Mouse (Mus musculus): Measurements from ENCODE around the gene Fads2. TPM values are rescaled to one million over a fixed set of nuclear protein-coding genes. Genes with fewer than 3 reads are reported as not detected.
A peak's percentile ranks its signal among the peaks of the same experiment; 100 is the strongest.
"Not testable (repeated sequence)": the region's sequence is repeated elsewhere in the genome, so short reads cannot be mapped to it uniquely, and the experiment has no call there.

The Fads2 gene
- 133 and 135 TPM in 2 replicates for polyA plus RNA-seq (2016; fragmentation: Nextera tagmentation; extraction: Ambion mirVana)

- WGBS: under 1% methylated on average over 56 of the region's 57 CpGs
- Histone ChIP-seq H3K27me3 (replicated peaks) (no peaks in the 10 kb centered on the region), H3K4me3 (peak within 1 kb of the TSS; percentile 76), H3K4me1 (peaks cover 40% of the 10 kb centered on the region), H3K27ac (peak within 1 kb of the TSS; percentile 91), H3K4me2 (replicated peaks) (peak within 1 kb of the TSS; percentile 79), H3K9ac (peak within 1 kb of the TSS; percentile 87), H3K9me3 (no peaks in the 10 kb centered on the region), H3K36me3 (peaks cover 5% of the 10 kb centered on the region)
- peak; percentile 96 for ATAC-seq (ENCODE audit: low FRiP score, low read depth)
Measured at GRCm38 (mm10) chr19:10101341-10102053, at the start of gene Fads2. Gene Fads2 (minus strand): TSS chr19:10101746.

- WGBS: 70% methylated on average over 3 of the region's 3 CpGs
- no peak overlapping the region for H3K9ac ChIP-seq
- no peaks in the 10 kb centered on the region for H3K27me3 ChIP-seq (replicated peaks)
- H3K4me3 ChIP-seq: no peak overlapping the region
- H3K4me2 ChIP-seq (replicated peaks): no peak overlapping the region
- no peak for ATAC-seq (ENCODE audit: low FRiP score, low read depth)
- no peaks in the 10 kb centered on the region for H3K4me1 ChIP-seq
- H3K9me3 ChIP-seq: no peaks in the 10 kb centered on the region
- H3K36me3 ChIP-seq: no peaks in the 10 kb centered on the region
- no peak overlapping the region for H3K27ac ChIP-seq
Measured at GRCm38 (mm10) chr19:10149189-10149588, 47.6 kb upstream of the Fads2 start.

GRCm38 (mm10) chr19:10148555-10148954 lies 47.0 kb upstream of the Fads2 start:
- Histone ChIP-seq H3K9me3 (no peaks in the 10 kb centered on the region), H3K4me1 (no peaks in the 10 kb centered on the region), H3K27me3 (replicated peaks) (no peaks in the 10 kb centered on the region), H3K9ac (no peak overlapping the region), H3K27ac (no peak overlapping the region), H3K4me3 (no peak overlapping the region), H3K36me3 (no peaks in the 10 kb centered on the region), H3K4me2 (replicated peaks) (no peak overlapping the region)
- WGBS: 84% methylated on average over 6 of the region's 6 CpGs
- no peak for ATAC-seq (ENCODE audit: low FRiP score, low read depth)

GRCm38 (mm10) chr19:10144464-10144863 lies 42.9 kb upstream of the Fads2 start:
- Histone ChIP-seq H3K27ac (no peak overlapping the region), H3K27me3 (replicated peaks) (no peaks in the 10 kb centered on the region), H3K4me3 (no peak overlapping the region), H3K9me3 (no peaks in the 10 kb centered on the region), H3K36me3 (no peaks in the 10 kb centered on the region), H3K4me1 (no peaks in the 10 kb centered on the region), H3K9ac (no peak overlapping the region), H3K4me2 (replicated peaks) (no peak overlapping the region)
- ATAC-seq (ENCODE audit: low FRiP score, low read depth): no peak
- 76% methylated on average over 4 of the region's 4 CpGs for WGBS

GRCm38 (mm10) chr19:10143667-10144066 lies 42.1 kb upstream of the Fads2 start:
- no peaks in the 10 kb centered on the region for H3K27me3 ChIP-seq (replicated peaks)
- H3K4me1 ChIP-seq: no peaks in the 10 kb centered on the region
- no peak overlapping the region for H3K4me2 ChIP-seq (replicated peaks)
- no peaks in the 10 kb centered on the region for H3K36me3 ChIP-seq
- peak; percentile 58; the same call in 1 of the 2 replicates for ATAC-seq (ENCODE audit: low FRiP score, low read depth)
- no peak overlapping the region for H3K9ac ChIP-seq
- no peak overlapping the region for H3K4me3 ChIP-seq
- WGBS: 22% methylated on average over 2 of the region's 2 CpGs
- no peaks in the 10 kb centered on the region for H3K9me3 ChIP-seq
- H3K27ac ChIP-seq: no peak overlapping the region

- WGBS: 87% methylated on average over 6 of the region's 6 CpGs
- no peak overlapping the region for H3K4me2 ChIP-seq (replicated peaks)
- H3K27me3 ChIP-seq (replicated peaks): no peaks in the 10 kb centered on the region
- H3K9ac ChIP-seq: no peak overlapping the region
- H3K4me1 ChIP-seq: no peaks in the 10 kb centered on the region
- H3K9me3 ChIP-seq: no peaks in the 10 kb centered on the region
- H3K27ac ChIP-seq: no peak overlapping the region
- no peaks in the 10 kb centered on the region for H3K36me3 ChIP-seq
- H3K4me3 ChIP-seq: no peak overlapping the region
- no peak for ATAC-seq (ENCODE audit: low FRiP score, low read depth)
Measured at GRCm38 (mm10) chr19:10139736-10140135, 38.2 kb upstream of the Fads2 start.

GRCm38 (mm10) chr19:10137423-10137822 lies 35.9 kb upstream of the Fads2 start:
- Histone ChIP-seq H3K4me2 (replicated peaks) (no peak overlapping the region), H3K27ac (no peak overlapping the region), H3K9ac (no peak overlapping the region), H3K9me3 (no peaks in the 10 kb centered on the region), H3K4me1 (no peaks in the 10 kb centered on the region), H3K4me3 (no peak overlapping the region), H3K36me3 (no peaks in the 10 kb centered on the region), H3K27me3 (replicated peaks) (no peaks in the 10 kb centered on the region)
- WGBS: 79% methylated on average over 5 of the region's 5 CpGs
- no peak for ATAC-seq (ENCODE audit: low FRiP score, low read depth)

GRCm38 (mm10) chr19:10134692-10135091 lies 33.1 kb upstream of the Fads2 start:
- no peak overlapping the region for H3K27ac ChIP-seq
- WGBS: 68% methylated on average over 2 of the region's 2 CpGs
- no peaks in the 10 kb centered on the region for H3K36me3 ChIP-seq

GRCm38 (mm10) chr19:10129547-10129946 lies 28.0 kb upstream of the Fads2 start:
- H3K4me1 ChIP-seq; H3K4me2 ChIP-seq (replicated peaks); H3K36me3 ChIP-seq; H3K9ac ChIP-seq; H3K4me3 ChIP-seq; H3K9me3 ChIP-seq; ATAC-seq (ENCODE audit: low FRiP score, low read depth); H3K27ac ChIP-seq; H3K27me3 ChIP-seq (replicated peaks): not testable (repeated sequence)
- WGBS: 76% methylated on average over 7 of the region's 7 CpGs

More at GRCm38 (mm10) chr19:10134692-10135091, 33.1 kb upstream of the Fads2 start:
- H3K4me2 ChIP-seq (replicated peaks): no peak overlapping the region
- H3K9ac ChIP-seq: no peak overlapping the region
- no peaks in the 10 kb centered on the region for H3K9me3 ChIP-seq
- H3K4me3 ChIP-seq: no peak overlapping the region
- H3K4me1 ChIP-seq: no peaks in the 10 kb centered on the region
- H3K27me3 ChIP-seq (replicated peaks): no peaks in the 10 kb centered on the region
- ATAC-seq (ENCODE audit: low FRiP score, low read depth): no peak

- H3K36me3 ChIP-seq: no peaks in the 10 kb centered on the region
- H3K4me1 ChIP-seq: no peaks in the 10 kb centered on the region
- no peak overlapping the region for H3K27ac ChIP-seq
- ATAC-seq (ENCODE audit: low FRiP score, low read depth): no peak
- H3K9me3 ChIP-seq: no peaks in the 10 kb centered on the region
- H3K9ac ChIP-seq: no peak overlapping the region
- no peak overlapping the region for H3K4me3 ChIP-seq
- 56% methylated on average over 5 of the region's 5 CpGs for WGBS
- H3K27me3 ChIP-seq (replicated peaks): no peaks in the 10 kb centered on the region
- H3K4me2 ChIP-seq (replicated peaks): no peak overlapping the region
Measured at GRCm38 (mm10) chr19:10126479-10127250, 25.1 kb upstream of the Fads2 start.

GRCm38 (mm10) chr19:10123892-10124634 lies 22.5 kb upstream of the Fads2 start:
- Histone ChIP-seq H3K27ac (no peak overlapping the region), H3K4me2 (replicated peaks) (no peak overlapping the region), H3K36me3 (no peaks in the 10 kb centered on the region), H3K27me3 (replicated peaks) (no peaks in the 10 kb centered on the region), H3K9me3 (no peaks in the 10 kb centered on the region), H3K4me1 (no peaks in the 10 kb centered on the region), H3K4me3 (no peak overlapping the region), H3K9ac (no peak overlapping the region)
- ATAC-seq (ENCODE audit: low FRiP score, low read depth): no peak
- 82% methylated on average over 7 of the region's 7 CpGs for WGBS

GRCm38 (mm10) chr19:10122021-10122631 lies 20.6 kb upstream of the Fads2 start:
- H3K4me2 ChIP-seq (replicated peaks): no peak overlapping the region
- no peak overlapping the region for H3K27ac ChIP-seq
- no peaks in the 10 kb centered on the region for H3K9me3 ChIP-seq
- no peaks in the 10 kb centered on the region for H3K36me3 ChIP-seq
- no peak overlapping the region for H3K4me3 ChIP-seq
- WGBS: 82% methylated on average over 5 of the region's 5 CpGs
- ATAC-seq (ENCODE audit: low FRiP score, low read depth): no peak
- H3K27me3 ChIP-seq (replicated peaks): no peaks in the 10 kb centered on the region
- no peaks in the 10 kb centered on the region for H3K4me1 ChIP-seq
- no peak overlapping the region for H3K9ac ChIP-seq
